Mouse (Mus musculus): Measurements from ENCODE around the gene Parp12. TPM values are rescaled to one million over a fixed set of nuclear protein-coding genes. Genes with fewer than 3 reads are reported as not detected.

Parp12 gene
- polyA plus RNA-seq, 1 experiment, result 6.3 TPM

DNA sequence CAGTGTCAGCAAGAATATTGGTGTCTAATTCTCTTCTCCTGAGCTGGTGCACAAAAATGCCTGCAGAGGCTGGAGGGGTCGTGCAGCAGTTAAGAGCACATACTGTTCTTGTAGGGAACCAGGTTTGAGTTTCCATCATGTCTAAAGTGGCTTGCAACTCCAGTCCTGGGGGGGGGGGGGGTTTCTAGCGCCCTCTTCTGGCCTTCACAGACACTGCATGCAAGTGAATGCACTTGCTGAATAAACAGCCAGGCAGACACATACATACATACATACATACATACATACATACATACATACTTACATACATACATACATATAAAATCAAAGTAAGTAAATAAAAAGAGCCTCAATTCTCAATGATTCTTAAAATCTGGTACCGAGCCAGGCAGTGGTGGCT lies 59.8 kb downstream of the Parp12 start:
- TF ChIP-seq MYOD1 (IDR thresholded peaks at IDR 0.05; ENCODE audit: control insufficient read depth, insufficient read length, low read depth) (no peak), MAX (IDR thresholded peaks at IDR 0.05) (no peak), FOSL1 (IDR thresholded peaks at IDR 0.05; ENCODE audit: insufficient read depth, low read length, poor library complexity, severe bottlenecking) (no peak), CEBPB (IDR thresholded peaks at IDR 0.05; ENCODE audit: low read depth) (no peak)
- Histone ChIP-seq H3K4me3 (ENCODE audit: insufficient read depth, poor library complexity, severe bottlenecking) (no peak overlapping the region), H3K36me3 (ENCODE audit: control insufficient read depth, insufficient read depth) (no peaks in the 10 kb centered on the region), H3K79me2 (ENCODE audit: control insufficient read depth, insufficient read depth) (no peaks in the 10 kb centered on the region), H3K79me3 (ENCODE audit: low read depth) (no peaks in the 10 kb centered on the region), H3K27me3 (ENCODE audit: control insufficient read depth, insufficient read depth, insufficient read length) (no peaks in the 10 kb centered on the region), H3ac (ENCODE audit: control insufficient read depth, insufficient read length, low read depth) (no peak overlapping the region)

DNA sequence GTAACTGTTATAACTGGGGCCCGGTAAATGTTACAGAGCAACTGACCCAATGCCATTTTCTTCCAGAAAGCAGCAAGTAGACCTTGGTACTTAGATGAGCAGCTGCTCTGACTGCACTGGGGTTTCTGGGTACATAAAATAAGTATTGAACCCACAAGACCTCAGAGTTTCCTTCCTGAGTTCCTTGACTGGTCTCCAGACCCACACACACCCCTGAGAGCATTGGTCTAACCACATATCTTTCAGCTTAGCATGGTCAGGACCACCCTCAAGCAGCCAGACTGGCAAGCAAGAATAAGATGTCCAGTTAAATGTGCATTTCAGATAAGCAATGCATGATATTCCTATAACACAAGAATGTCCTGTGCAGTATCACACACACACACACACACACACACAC lies 61.0 kb downstream of the Parp12 start:
- Histone ChIP-seq H3K4me3 (ENCODE audit: insufficient read depth, poor library complexity, severe bottlenecking) (no peak overlapping the region), H3ac (ENCODE audit: control insufficient read depth, insufficient read length, low read depth) (no peak overlapping the region), H3K27me3 (ENCODE audit: control insufficient read depth, insufficient read depth, insufficient read length) (no peaks in the 10 kb centered on the region), H3K79me2 (ENCODE audit: control insufficient read depth, insufficient read depth) (no peaks in the 10 kb centered on the region), H3K79me3 (ENCODE audit: low read depth) (no peaks in the 10 kb centered on the region), H3K36me3 (ENCODE audit: control insufficient read depth, insufficient read depth) (no peaks in the 10 kb centered on the region)
- no peak for TF ChIP-seq MYOD1 (IDR thresholded peaks at IDR 0.05; ENCODE audit: control insufficient read depth, insufficient read length, low read depth)
- TF ChIP-seq CEBPB (IDR thresholded peaks at IDR 0.05; ENCODE audit: low read depth), result no peak
- no peak for TF ChIP-seq MYOG (IDR thresholded peaks at IDR 0.05; ENCODE audit: control insufficient read depth, extremely low read depth, insufficient read length)
- no peak for TF ChIP-seq CTCF (IDR thresholded peaks at IDR 0.05; ENCODE audit: control insufficient read depth, insufficient read depth, insufficient read length)
- TF ChIP-seq MAX (IDR thresholded peaks at IDR 0.05), result no peak
- no peak for TF ChIP-seq FOSL1 (IDR thresholded peaks at IDR 0.05; ENCODE audit: insufficient read depth, low read length, poor library complexity, severe bottlenecking)
- no peak for TF ChIP-seq USF1 (IDR thresholded peaks at IDR 0.05; ENCODE audit: low read depth)

DNA sequence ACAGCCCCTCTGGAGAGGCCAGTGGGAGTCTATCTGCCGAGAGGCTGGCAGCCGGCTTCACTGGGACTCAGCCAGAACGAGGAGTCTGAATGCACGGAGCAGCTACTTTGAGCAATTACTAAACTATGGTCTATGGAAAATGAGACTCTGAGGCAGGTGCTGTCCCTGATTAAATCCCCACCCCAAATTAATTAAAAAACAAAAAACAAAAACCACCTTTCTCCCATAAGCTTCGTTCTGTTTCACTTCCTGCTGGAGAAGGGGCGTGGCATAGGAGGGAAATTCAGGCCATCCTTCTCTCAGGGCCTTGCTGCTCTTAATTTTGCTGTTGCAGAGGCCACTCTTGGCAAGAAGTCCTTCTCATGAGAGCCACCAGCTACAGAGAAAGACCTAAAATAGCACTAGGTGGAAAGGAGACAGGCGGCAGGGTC lies 62.3 kb downstream of the Parp12 start:
- Histone ChIP-seq H3K4me3 (ENCODE audit: insufficient read depth, poor library complexity, severe bottlenecking) (no peak overlapping the region), H3K79me3 (ENCODE audit: low read depth) (no peaks in the 10 kb centered on the region), H3K36me3 (ENCODE audit: control insufficient read depth, insufficient read depth) (no peaks in the 10 kb centered on the region), H3ac (ENCODE audit: control insufficient read depth, insufficient read length, low read depth) (no peak overlapping the region), H3K79me2 (ENCODE audit: control insufficient read depth, insufficient read depth) (no peaks in the 10 kb centered on the region), H3K27me3 (ENCODE audit: control insufficient read depth, insufficient read depth, insufficient read length) (no peaks in the 10 kb centered on the region)
- no peak for TF ChIP-seq USF1 (IDR thresholded peaks at IDR 0.05; ENCODE audit: low read depth)
- TF ChIP-seq MYOD1 (IDR thresholded peaks at IDR 0.05; ENCODE audit: control insufficient read depth, insufficient read length, low read depth), result no peak
- TF ChIP-seq FOSL1 (IDR thresholded peaks at IDR 0.05; ENCODE audit: insufficient read depth, low read length, poor library complexity, severe bottlenecking), result no peak
- no peak for TF ChIP-seq MYOG (IDR thresholded peaks at IDR 0.05; ENCODE audit: control insufficient read depth, extremely low read depth, insufficient read length)
- TF ChIP-seq MAX (IDR thresholded peaks at IDR 0.05), result no peak
- TF ChIP-seq CEBPB (IDR thresholded peaks at IDR 0.05; ENCODE audit: low read depth), result no peak
- no peak for TF ChIP-seq CTCF (IDR thresholded peaks at IDR 0.05; ENCODE audit: control insufficient read depth, insufficient read depth, insufficient read length)

DNA sequence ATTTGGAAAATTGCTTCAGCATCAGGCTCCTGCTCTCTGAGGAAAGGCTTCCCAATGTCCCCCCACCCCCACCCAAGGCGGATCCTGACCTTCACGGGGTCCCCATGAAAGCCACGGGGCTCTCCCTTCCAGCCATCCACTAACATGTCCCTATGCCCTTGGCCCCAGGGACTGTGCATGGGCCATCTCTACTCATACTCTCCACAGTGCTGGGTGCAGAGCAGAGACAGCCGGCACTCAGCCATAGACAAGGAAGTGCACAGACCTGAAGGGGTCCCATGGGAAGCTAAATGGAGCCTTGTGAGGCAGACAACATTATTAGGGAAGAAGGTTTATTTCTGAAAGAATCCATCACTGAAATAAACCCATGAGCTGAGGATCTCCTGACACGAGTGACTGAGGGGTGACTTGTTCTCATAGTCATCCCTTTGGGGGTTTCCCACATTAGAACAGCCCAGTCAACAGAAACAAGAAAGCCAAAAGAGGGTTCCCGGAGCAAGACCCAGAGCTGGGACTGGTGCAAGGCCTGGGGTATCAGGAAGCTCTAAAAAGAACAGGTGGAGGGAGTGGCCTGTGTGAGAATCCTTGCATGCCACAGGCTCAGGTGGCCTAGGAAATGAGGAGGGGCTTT lies 63.2 kb downstream of the Parp12 start:
- TF ChIP-seq MYOG (IDR thresholded peaks at IDR 0.05; ENCODE audit: control insufficient read depth, extremely low read depth, insufficient read length) (no peak), CTCF (IDR thresholded peaks at IDR 0.05; ENCODE audit: control insufficient read depth, insufficient read depth, insufficient read length) (no peak), MAX (IDR thresholded peaks at IDR 0.05) (no peak), USF1 (IDR thresholded peaks at IDR 0.05; ENCODE audit: low read depth) (no peak), MYOD1 (IDR thresholded peaks at IDR 0.05; ENCODE audit: control insufficient read depth, insufficient read length, low read depth) (no peak), FOSL1 (IDR thresholded peaks at IDR 0.05; ENCODE audit: insufficient read depth, low read length, poor library complexity, severe bottlenecking) (no peak), CEBPB (IDR thresholded peaks at IDR 0.05; ENCODE audit: low read depth) (no peak)
- Histone ChIP-seq H3K79me3 (ENCODE audit: low read depth) (no peaks in the 10 kb centered on the region), H3K27me3 (ENCODE audit: control insufficient read depth, insufficient read depth, insufficient read length) (peaks cover 4% of the 10 kb centered on the region), H3K79me2 (ENCODE audit: control insufficient read depth, insufficient read depth) (no peaks in the 10 kb centered on the region), H3K36me3 (ENCODE audit: control insufficient read depth, insufficient read depth) (no peaks in the 10 kb centered on the region), H3K4me3 (ENCODE audit: insufficient read depth, poor library complexity, severe bottlenecking) (no peak overlapping the region), H3ac (ENCODE audit: control insufficient read depth, insufficient read length, low read depth) (no peak overlapping the region)

DNA sequence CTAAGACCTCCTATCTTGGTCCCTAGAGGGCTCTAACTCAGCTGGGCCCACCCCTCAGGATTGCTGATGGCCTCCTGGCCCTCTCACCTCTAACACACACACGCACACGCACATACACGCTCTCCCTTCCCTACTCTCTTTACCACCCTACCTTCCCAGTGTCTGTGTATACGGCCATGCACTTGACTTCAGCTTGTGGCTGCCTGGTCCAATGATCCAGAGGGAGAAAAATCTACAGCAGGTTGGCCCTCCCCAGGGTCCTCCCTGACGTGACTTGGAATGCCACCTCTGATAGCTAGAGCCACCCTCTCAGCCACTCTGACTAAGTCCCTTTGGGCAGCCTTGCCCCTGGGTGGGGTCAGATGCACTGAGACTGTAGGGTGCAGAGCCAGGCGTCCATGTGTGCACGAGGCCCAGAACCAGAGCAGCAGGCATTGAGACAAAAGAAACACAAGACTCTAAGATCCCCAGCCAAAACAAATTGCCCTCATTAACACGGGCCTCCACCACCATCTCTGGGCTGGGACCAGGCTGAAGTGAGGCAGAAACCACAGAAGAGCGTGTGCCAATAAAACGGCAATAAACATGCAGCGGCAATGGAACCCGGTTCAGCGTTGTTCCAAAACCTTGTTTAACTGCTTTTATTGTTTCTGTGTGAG lies 63.8 kb downstream of the Parp12 start:
- Histone ChIP-seq H3ac (ENCODE audit: control insufficient read depth, insufficient read length, low read depth) (no peak overlapping the region), H3K36me3 (ENCODE audit: control insufficient read depth, insufficient read depth) (no peaks in the 10 kb centered on the region), H3K4me3 (ENCODE audit: insufficient read depth, poor library complexity, severe bottlenecking) (no peak overlapping the region), H3K79me2 (ENCODE audit: control insufficient read depth, insufficient read depth) (no peaks in the 10 kb centered on the region), H3K79me3 (ENCODE audit: low read depth) (no peaks in the 10 kb centered on the region), H3K27me3 (ENCODE audit: control insufficient read depth, insufficient read depth, insufficient read length) (peaks cover 4% of the 10 kb centered on the region)
- TF ChIP-seq USF1 (IDR thresholded peaks at IDR 0.05; ENCODE audit: low read depth) (no peak), MYOD1 (IDR thresholded peaks at IDR 0.05; ENCODE audit: control insufficient read depth, insufficient read length, low read depth) (no peak), MYOG (IDR thresholded peaks at IDR 0.05; ENCODE audit: control insufficient read depth, extremely low read depth, insufficient read length) (no peak), FOSL1 (IDR thresholded peaks at IDR 0.05; ENCODE audit: insufficient read depth, low read length, poor library complexity, severe bottlenecking) (no peak), CEBPB (IDR thresholded peaks at IDR 0.05; ENCODE audit: low read depth) (no peak), CTCF (IDR thresholded peaks at IDR 0.05; ENCODE audit: control insufficient read depth, insufficient read depth, insufficient read length) (no peak), MAX (IDR thresholded peaks at IDR 0.05) (no peak)
